Mouse (Mus musculus) E14TG2a.4 (cell line): ENCODE data around the gene Dcakd.

ENCODE experiments used
- H3K27me3 ChIP-seq: 2 replicates; pipeline ENCODE4 v1.6.1; 2014; ENCODE audit warnings: low read length, control low read depth; ENCODE audit not compliant: insufficient read depth
- H3K36me3 ChIP-seq: 2 replicates; pipeline ENCODE4 v1.6.1; 2014; ENCODE audit warnings: low read length, control low read depth; ENCODE audit not compliant: insufficient read depth
- H3K4me1 ChIP-seq: replicated peaks from 2 replicates; pipeline ENCODE4 v1.6.1; 2014; ENCODE audit warnings: low read depth, low read length, control low read depth
- H3K4me3 ChIP-seq: replicated peaks from 2 replicates; pipeline ENCODE4 v1.5.1; 2014; ENCODE audit warnings: mild to moderate bottlenecking, low read length
- H3K9me3 ChIP-seq: 2 replicates; pipeline ENCODE4 v1.6.1; 2014; ENCODE audit warnings: low read length, control low read depth
- CTCF ChIP-seq: conservative IDR thresholded peaks from 2 replicates; pipeline ENCODE4 v1.5.1; 2014; ENCODE audit warnings: low read length
- NANOG ChIP-seq: IDR thresholded peaks from 2 replicates; pipeline ENCODE4 v1.6.1; 2014; ENCODE audit warnings: borderline replicate concordance, low read length, mixed read lengths
- POU5F1 ChIP-seq: IDR thresholded peaks from 2 replicates; pipeline ENCODE4 v1.6.1; 2014; ENCODE audit warnings: low read length, borderline replicate concordance

Dcakd gene

GRCm38 (mm10) chr11:103018860-103019259, 9.3 kb downstream of the Dcakd start:
- H3K27me3 ChIP-seq: no peaks in the 10 kb centered on the region
- H3K4me1 ChIP-seq: peaks cover 42% of the 10 kb centered on the region
- H3K9me3 ChIP-seq: no peaks in the 10 kb centered on the region
- no peak for TF ChIP-seq NANOG
- no peak for TF ChIP-seq CTCF
- TF ChIP-seq POU5F1: no peak
- no peak overlapping the region for H3K4me3 ChIP-seq
- peaks cover 14% of the 10 kb centered on the region for H3K36me3 ChIP-seq

GRCm38 (mm10) chr11:103017661-103018060, 10.5 kb downstream of the Dcakd start:
- peaks cover 46% of the 10 kb centered on the region for H3K4me1 ChIP-seq
- H3K9me3 ChIP-seq: no peaks in the 10 kb centered on the region
- TF ChIP-seq POU5F1: no peak
- no peak for TF ChIP-seq NANOG
- H3K36me3 ChIP-seq: peaks cover 23% of the 10 kb centered on the region
- H3K27me3 ChIP-seq: no peaks in the 10 kb centered on the region
- H3K4me3 ChIP-seq: no peak overlapping the region

GRCm38 (mm10) chr11:103016930-103017329, 11.2 kb downstream of the Dcakd start:
- TF ChIP-seq CTCF (no peak), NANOG (no peak), POU5F1 (no peak)
- H3K4me3 ChIP-seq: peak overlapping the region; percentile 95

DNA sequence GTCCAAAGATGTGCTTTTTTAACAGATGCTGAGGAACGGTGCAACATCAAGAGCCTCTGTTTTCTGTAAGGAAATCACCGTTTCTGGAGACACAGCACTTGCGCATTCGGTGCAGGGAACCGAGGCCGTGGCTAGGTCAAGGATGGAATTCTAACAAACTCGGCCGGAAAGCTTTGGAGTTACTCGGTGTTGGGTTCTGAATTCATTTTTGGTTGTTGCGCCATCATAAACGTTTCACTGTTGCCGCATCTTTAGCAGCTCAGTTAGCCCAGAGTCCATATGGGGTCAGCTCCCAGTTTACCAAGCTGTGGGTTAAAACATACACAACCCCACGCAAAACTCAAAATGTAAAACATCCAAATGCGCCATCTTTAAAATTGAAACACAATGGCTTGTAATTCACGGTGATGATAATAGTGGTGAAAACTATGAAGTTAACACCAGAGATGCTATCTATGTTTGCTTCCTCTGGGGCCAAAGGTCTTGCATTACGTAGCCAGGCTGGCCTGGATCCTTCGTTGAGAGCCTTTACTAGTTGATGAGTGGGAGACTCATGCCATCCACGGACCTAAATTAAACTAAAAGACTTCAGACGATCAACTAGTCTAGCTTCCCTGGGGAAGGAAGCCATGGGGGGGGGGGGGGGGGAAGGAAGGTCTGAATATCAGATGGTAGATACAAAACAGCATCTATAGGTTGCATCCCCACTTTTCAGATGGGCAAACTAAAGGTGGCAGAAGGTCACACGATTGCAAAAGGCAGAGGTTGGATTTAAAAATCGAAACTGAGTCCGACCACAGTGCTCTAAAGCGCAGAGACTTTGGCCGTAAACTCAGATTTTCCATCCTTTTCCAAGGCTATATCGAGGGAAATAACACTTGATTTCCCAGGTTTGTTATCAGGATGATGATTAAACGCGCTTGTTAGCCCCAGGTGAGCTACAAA, 12.0 kb downstream of the Dcakd start:
- H3K4me3 ChIP-seq: peak overlapping the region; percentile 95
- no peaks in the 10 kb centered on the region for H3K9me3 ChIP-seq
- H3K4me1 ChIP-seq: peaks cover 48% of the 10 kb centered on the region
- H3K27me3 ChIP-seq: no peaks in the 10 kb centered on the region
- TF ChIP-seq NANOG (no peak), CTCF (no peak), POU5F1 (no peak)
- peaks cover 25% of the 10 kb centered on the region for H3K36me3 ChIP-seq

More at GRCm38 (mm10) chr11:103016930-103017329, 11.2 kb downstream of the Dcakd start:
- Histone ChIP-seq H3K9me3 (no peaks in the 10 kb centered on the region), H3K27me3 (no peaks in the 10 kb centered on the region), H3K36me3 (peaks cover 21% of the 10 kb centered on the region), H3K4me1 (peaks cover 46% of the 10 kb centered on the region)

DNA sequence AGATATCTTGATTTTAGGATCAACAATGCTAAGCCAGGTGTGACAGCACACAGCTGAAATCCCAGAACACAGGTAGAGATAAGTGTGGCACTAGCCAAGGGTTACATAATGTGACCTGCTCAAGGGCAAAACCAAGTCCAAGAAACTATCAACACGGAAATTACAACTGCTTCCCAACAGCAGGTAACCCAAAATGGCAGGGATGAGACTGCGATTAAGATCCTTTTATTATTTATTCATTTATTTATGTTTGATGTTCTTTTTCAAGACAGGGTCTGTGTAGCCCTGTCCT, 17.0 kb downstream of the Dcakd start:
- Histone ChIP-seq H3K27me3 (no peaks in the 10 kb centered on the region), H3K9me3 (no peaks in the 10 kb centered on the region), H3K4me1 (peaks cover 57% of the 10 kb centered on the region), H3K4me3 (no peak overlapping the region), H3K36me3 (peaks cover 60% of the 10 kb centered on the region)
- TF ChIP-seq CTCF (no peak), POU5F1 (no peak), NANOG (no peak)

- Histone ChIP-seq H3K36me3 (peaks cover 63% of the 10 kb centered on the region), H3K4me1 (peaks cover 57% of the 10 kb centered on the region)
- TF ChIP-seq POU5F1: no peak
- TF ChIP-seq CTCF: no peak
- no peak for TF ChIP-seq NANOG
Measured at GRCm38 (mm10) chr11:103010454-103011205, 17.5 kb downstream of the Dcakd start.

DNA sequence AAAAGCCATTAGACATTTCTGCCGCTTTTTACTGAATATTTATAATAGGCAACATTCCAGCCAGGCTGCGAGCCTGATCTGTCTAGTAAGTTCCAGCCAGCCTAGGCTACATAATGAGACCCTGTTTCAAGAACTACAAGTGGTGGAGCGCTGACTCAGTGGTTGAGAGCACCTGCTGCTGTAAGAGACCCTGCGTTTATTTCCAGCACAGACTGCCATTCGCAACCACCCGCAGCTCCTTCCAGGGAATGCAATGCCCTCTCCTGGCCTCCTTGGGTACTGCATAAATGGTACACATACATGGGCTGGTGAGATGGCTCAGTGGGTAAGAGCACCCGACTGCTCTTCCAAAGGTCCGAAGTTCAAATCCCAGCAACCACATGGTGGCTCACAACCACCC, 18.9 kb downstream of the Dcakd start:
- Histone ChIP-seq H3K36me3 (peaks cover 70% of the 10 kb centered on the region), H3K9me3 (no peaks in the 10 kb centered on the region), H3K4me3 (no peak overlapping the region), H3K4me1 (peaks cover 61% of the 10 kb centered on the region), H3K27me3 (no peaks in the 10 kb centered on the region)
- TF ChIP-seq NANOG: no peak
- peak; percentile 60 for TF ChIP-seq CTCF

More at GRCm38 (mm10) chr11:103010454-103011205, 17.5 kb downstream of the Dcakd start:
- H3K9me3 ChIP-seq: no peaks in the 10 kb centered on the region
- no peak overlapping the region for H3K4me3 ChIP-seq
- H3K27me3 ChIP-seq: no peaks in the 10 kb centered on the region

- Histone ChIP-seq H3K9me3 (no peaks in the 10 kb centered on the region), H3K27me3 (no peaks in the 10 kb centered on the region), H3K4me3 (peak overlapping the region; percentile 3; the same call in 1 of the 2 replicates), H3K4me1 (peaks cover 66% of the 10 kb centered on the region), H3K36me3 (peaks cover 71% of the 10 kb centered on the region)
- TF ChIP-seq CTCF: no peak
- no peak for TF ChIP-seq NANOG
- no peak for TF ChIP-seq POU5F1
Measured at GRCm38 (mm10) chr11:103008558-103008957, 19.6 kb downstream of the Dcakd start.
